Mouse (Mus musculus): Measurements from ENCODE around the gene Tgfb1i1. TPM values are rescaled to one million over a fixed set of nuclear protein-coding genes. Genes with fewer than 3 reads are reported as not detected.
A peak's percentile ranks its signal among the peaks of the same experiment; 100 is the strongest.

Gene Tgfb1i1
- total and polyA plus RNA-seq, 2 experiments from 2014 or later = 9.7 to 22.1 TPM

GRCm38 (mm10) chr7:128236856-128237592 is 9.6 kb upstream of the Tgfb1i1 start, which contains the start of gene Armc5:
TSS of gene Armc5 (plus strand) at chr7:128237342.
- Histone ChIP-seq H3K4me2 (ENCODE audit: low read depth) (peak within 1 kb of the TSS; percentile 77), H3K27me3 (ENCODE audit: insufficient read depth, low read length) (no peaks in the 10 kb centered on the region), H3K9me3 (ENCODE audit: low read length) (no peaks in the 10 kb centered on the region), H3K36me3 (ENCODE audit: insufficient read depth) (peaks cover 15% of the 10 kb centered on the region), H3K27ac (ENCODE audit: low read depth, low read length) (peak within 1 kb of the TSS; percentile 98), H3K4me1 (ENCODE audit: insufficient read depth) (no peaks in the 10 kb centered on the region; the same call in 1 of the 2 replicates), H3K4me3 (ENCODE audit: low read depth, low read length) (peak within 1 kb of the TSS; percentile 77), H3K9ac (peak within 1 kb of the TSS; percentile 79)
- peak; percentile 83 for TF ChIP-seq CTCF (IDR thresholded peaks at IDR 0.05; ENCODE audit: low read depth)
- peak; percentile 16; the same call in 1 of the 2 replicates for ATAC-seq
- 26% methylated on average over 37 of the region's 37 CpGs for WGBS
- DNase-seq = peak; percentile 84

- Histone ChIP-seq H3K4me1 (ENCODE audit: insufficient read depth) (no peaks in the 10 kb centered on the region; the same call in 1 of the 2 replicates), H3K36me3 (ENCODE audit: insufficient read depth) (peaks cover 16% of the 10 kb centered on the region), H3K9ac (peak overlapping the region; percentile 79), H3K27me3 (ENCODE audit: insufficient read depth, low read length) (no peaks in the 10 kb centered on the region), H3K27ac (ENCODE audit: low read depth, low read length) (peak overlapping the region; percentile 98), H3K9me3 (ENCODE audit: low read length) (no peaks in the 10 kb centered on the region), H3K4me2 (ENCODE audit: low read depth) (peak overlapping the region; percentile 77), H3K4me3 (ENCODE audit: low read depth, low read length) (peak overlapping the region; percentile 77)
- no peak for TF ChIP-seq CTCF (IDR thresholded peaks at IDR 0.05; ENCODE audit: low read depth)
- no peak for DNase-seq
- 1% methylated on average over 25 of the region's 25 CpGs for WGBS
- no peak for ATAC-seq
These were observed 9.1 kb upstream of the Tgfb1i1 start for GRCm38 (mm10) chr7:128237593-128237926.

- Histone ChIP-seq H3K9ac (peak within 1 kb of the TSS; percentile 79), H3K36me3 (ENCODE audit: insufficient read depth) (peaks cover 21% of the 10 kb centered on the region), H3K27ac (ENCODE audit: low read depth, low read length) (peak within 1 kb of the TSS; percentile 98), H3K4me1 (ENCODE audit: insufficient read depth) (no peaks in the 10 kb centered on the region; the same call in 1 of the 2 replicates), H3K4me2 (ENCODE audit: low read depth) (peak within 1 kb of the TSS; percentile 77), H3K9me3 (ENCODE audit: low read length) (no peaks in the 10 kb centered on the region), H3K4me3 (ENCODE audit: low read depth, low read length) (peak within 1 kb of the TSS; percentile 77), H3K27me3 (ENCODE audit: insufficient read depth, low read length) (no peaks in the 10 kb centered on the region)
- peak; percentile 62 for TF ChIP-seq CTCF (IDR thresholded peaks at IDR 0.05; ENCODE audit: low read depth)
- ATAC-seq (peak; percentile 94), DNase-seq (peak; percentile 100)
- WGBS = 2% methylated on average over 71 of the region's 72 CpGs
These were observed 8.5 kb upstream of the Tgfb1i1 start, which contains the start of gene 9130023H24Rik for GRCm38 (mm10) chr7:128237927-128238778. TSS of gene 9130023H24Rik (minus strand) at chr7:128238031.

GRCm38 (mm10) chr7:128238991-128239390 is 7.6 kb upstream of the Tgfb1i1 start:
- DNase-seq = peak; percentile 35
- H3K9me3 ChIP-seq (ENCODE audit: low read length) = no peaks in the 10 kb centered on the region
- WGBS = 23% methylated on average over 4 of the region's 4 CpGs
- no peak for ATAC-seq
- peak overlapping the region; percentile 77; the same call in 1 of the 2 replicates for H3K4me3 ChIP-seq (ENCODE audit: low read depth, low read length)
- H3K36me3 ChIP-seq (ENCODE audit: insufficient read depth) = peaks cover 23% of the 10 kb centered on the region
- no peaks in the 10 kb centered on the region; the same call in 1 of the 2 replicates for H3K4me1 ChIP-seq (ENCODE audit: insufficient read depth)
- TF ChIP-seq CTCF (IDR thresholded peaks at IDR 0.05; ENCODE audit: low read depth) = peak; percentile 51
- no peak overlapping the region for H3K27ac ChIP-seq (ENCODE audit: low read depth, low read length)
- peak overlapping the region; percentile 77 for H3K4me2 ChIP-seq (ENCODE audit: low read depth)
- H3K9ac ChIP-seq = no peak overlapping the region
- no peaks in the 10 kb centered on the region for H3K27me3 ChIP-seq (ENCODE audit: insufficient read depth, low read length)

GRCm38 (mm10) chr7:128240131-128240784 is 6.4 kb upstream of the Tgfb1i1 start:
- no peak overlapping the region for H3K4me3 ChIP-seq (ENCODE audit: low read depth, low read length)
- H3K27ac ChIP-seq (ENCODE audit: low read depth, low read length) = no peak overlapping the region
- ATAC-seq = no peak
- DNase-seq = no peak
- no peak overlapping the region for H3K9ac ChIP-seq
- no peaks in the 10 kb centered on the region for H3K9me3 ChIP-seq (ENCODE audit: low read length)
- no peak for TF ChIP-seq CTCF (IDR thresholded peaks at IDR 0.05; ENCODE audit: low read depth)
- H3K36me3 ChIP-seq (ENCODE audit: insufficient read depth) = peaks cover 34% of the 10 kb centered on the region
- H3K27me3 ChIP-seq (ENCODE audit: insufficient read depth, low read length) = no peaks in the 10 kb centered on the region
- 92% methylated on average over 27 of the region's 27 CpGs for WGBS
- H3K4me1 ChIP-seq (ENCODE audit: insufficient read depth) = no peaks in the 10 kb centered on the region; the same call in 1 of the 2 replicates
- H3K4me2 ChIP-seq (ENCODE audit: low read depth) = no peak overlapping the region

GRCm38 (mm10) chr7:128242331-128242730 is 4.3 kb upstream of the Tgfb1i1 start:
- H3K27ac ChIP-seq (ENCODE audit: low read depth, low read length) = no peak overlapping the region
- H3K27me3 ChIP-seq (ENCODE audit: insufficient read depth, low read length) = no peaks in the 10 kb centered on the region
- H3K9me3 ChIP-seq (ENCODE audit: low read length) = no peaks in the 10 kb centered on the region
- H3K4me2 ChIP-seq (ENCODE audit: low read depth) = no peak overlapping the region
- H3K36me3 ChIP-seq (ENCODE audit: insufficient read depth) = peaks cover 34% of the 10 kb centered on the region
- no peaks in the 10 kb centered on the region; the same call in 1 of the 2 replicates for H3K4me1 ChIP-seq (ENCODE audit: insufficient read depth)
- DNase-seq (no peak), ATAC-seq (no peak)
- WGBS = 97% methylated on average over 16 of the region's 16 CpGs
- no peak overlapping the region for H3K9ac ChIP-seq
- no peak overlapping the region for H3K4me3 ChIP-seq (ENCODE audit: low read depth, low read length)
- TF ChIP-seq CTCF (IDR thresholded peaks at IDR 0.05; ENCODE audit: low read depth) = no peak

Measured in forebrain, postnatal 0 days (tissue).